Comparison of ENCODE assay signal across 13 mouse cellular contexts in genomic region chr4:106964356-106964755, GRCm38 (mm10). TPM values are rescaled to one million over a fixed set of nuclear protein-coding genes. Genes with fewer than 3 reads are reported as not detected.
A peak's percentile ranks its signal among the peaks of the same experiment; 100 is the strongest.
DNase-seq lines count a peak whose midpoint lies in the region; ATAC-seq lines count a peak whose summit lies in the region.
"Had no signal": no experiment of that assay in that cellular context is flagged by ENCODE, and none has a peak within 500 bp of the region (broad histone marks: within the 10 kb centered on the region; RNA-seq: fewer than 3 reads in every experiment).

No protein-coding gene starts in this region.

- WGBS in kidney, embryonic 15.5 days, result 45% methylated on average over 9 of the region's 9 CpGs
- 83% methylated on average over 9 of the region's 9 CpGs for WGBS in midbrain, embryonic 11.5 days
- 72% methylated on average over 9 of the region's 9 CpGs for WGBS in midbrain, embryonic 14.5 days
- WGBS in neural tube, embryonic 15.5 days, result 68% methylated on average over 9 of the region's 9 CpGs

- no peak overlapping the region for H3K9ac ChIP-seq in kidney, embryonic 15.5 days
- H3K9ac ChIP-seq in midbrain, embryonic 11.5 days (ENCODE audit: low read length), result no peak overlapping the region
- no peak overlapping the region for H3K9ac ChIP-seq in midbrain, embryonic 14.5 days (replicated peaks; ENCODE audit: low read length)
- no peak overlapping the region for H3K9ac ChIP-seq in neural tube, embryonic 15.5 days (replicated peaks)
- H3K9ac ChIP-seq: liver, embryonic 13.5 days had no signal

- H3K4me2 ChIP-seq in kidney, embryonic 15.5 days, result no peak overlapping the region
- no peak overlapping the region for H3K4me2 ChIP-seq in midbrain, embryonic 11.5 days
- H3K4me2 ChIP-seq in midbrain, embryonic 14.5 days (ENCODE audit: low read length), result no peak overlapping the region
- H3K4me2 ChIP-seq in neural tube, embryonic 15.5 days, result no peak overlapping the region
- H3K4me2 ChIP-seq: liver, embryonic 13.5 days had no signal

- DNase-seq in kidney, postnatal 10 days, result no peak
- no peak for DNase-seq in midbrain, embryonic 11.5 days (ENCODE audit: low spot score, missing footprints)
- no peak for DNase-seq in midbrain, embryonic 14.5 days
- DNase-seq in left cerebral cortex, postnatal 14 days (ENCODE audit: low spot score in 2 of 2), result peak; percentile 27 to 70
- DNase-seq in MN1 (ENCODE audit: low spot score), result no peak
- DNase-seq in cerebellum, adult 9-10 months, result no peak
- DNase-seq: cerebellum, adult 2 months; gastrocnemius, postnatal 10 days; layer of hippocampus, postnatal 36 days; liver, embryonic 13.5 days had no signal

- peaks cover 45% of the 10 kb centered on the region for H3K4me1 ChIP-seq in kidney, embryonic 15.5 days
- peaks cover 2% of the 10 kb centered on the region; the same call in 1 of the 2 replicates for H3K4me1 ChIP-seq in midbrain, embryonic 11.5 days (ENCODE audit: control insufficient read depth, insufficient read depth, low read length)
- H3K4me1 ChIP-seq in midbrain, embryonic 14.5 days (ENCODE audit: control insufficient read depth, insufficient read depth, low read length), result peaks cover 22% of the 10 kb centered on the region
- peaks cover 51% of the 10 kb centered on the region for H3K4me1 ChIP-seq in neural tube, embryonic 15.5 days

- no peaks in the 10 kb centered on the region for H3K27me3 ChIP-seq in kidney, embryonic 15.5 days
- H3K27me3 ChIP-seq in midbrain, embryonic 11.5 days (ENCODE audit: control insufficient read depth, insufficient read depth, low read length), result no peaks in the 10 kb centered on the region
- H3K27me3 ChIP-seq in midbrain, embryonic 14.5 days (ENCODE audit: control insufficient read depth, insufficient read depth, low read length), result no peaks in the 10 kb centered on the region
- no peaks in the 10 kb centered on the region for H3K27me3 ChIP-seq in neural tube, embryonic 15.5 days (replicated peaks)
- H3K27me3 ChIP-seq: liver, embryonic 13.5 days had no signal

- ATAC-seq in kidney, embryonic 15.5 days (replicated peaks; ENCODE audit: low FRiP score), result peak; percentile 45; the same call in 1 of the 2 replicates
- peak; percentile 33; the same call in 1 of the 2 replicates for ATAC-seq in midbrain, embryonic 11.5 days (ENCODE audit: low FRiP score)
- no peak for ATAC-seq in midbrain, embryonic 14.5 days (ENCODE audit: low FRiP score, low TSS enrichment)
- ATAC-seq in neural tube, embryonic 15.5 days (ENCODE audit: low FRiP score), result no peak

- H3K27ac ChIP-seq in kidney, embryonic 15.5 days, result no peak overlapping the region
- H3K27ac ChIP-seq in midbrain, embryonic 11.5 days (ENCODE audit: low read depth, low read length), result no peak overlapping the region
- no peak overlapping the region for H3K27ac ChIP-seq in midbrain, embryonic 14.5 days (replicated peaks; ENCODE audit: low read depth, low read length)
- H3K27ac ChIP-seq in neural tube, embryonic 15.5 days (replicated peaks), result peak overlapping the region; percentile 6; the same call in 1 of the 2 replicates
- H3K27ac ChIP-seq: liver, embryonic 13.5 days had no signal

- H3K4me3 ChIP-seq in kidney, embryonic 15.5 days (replicated peaks), result no peak overlapping the region
- H3K4me3 ChIP-seq in midbrain, embryonic 11.5 days (ENCODE audit: low read depth, low read length), result no peak overlapping the region
- no peak overlapping the region for H3K4me3 ChIP-seq in midbrain, embryonic 14.5 days (replicated peaks; ENCODE audit: low read depth, low read length)
- no peak overlapping the region for H3K4me3 ChIP-seq in neural tube, embryonic 15.5 days (replicated peaks)
- H3K4me3 ChIP-seq: forebrain, embryonic 10.5 days; liver, embryonic 13.5 days had no signal

- H3K9me3 ChIP-seq in kidney, embryonic 15.5 days (replicated peaks), result no peaks in the 10 kb centered on the region
- H3K9me3 ChIP-seq in midbrain, embryonic 11.5 days (ENCODE audit: control insufficient read depth, low read length), result no peaks in the 10 kb centered on the region
- H3K9me3 ChIP-seq in midbrain, embryonic 14.5 days (ENCODE audit: control insufficient read depth, low read length), result no peaks in the 10 kb centered on the region
- no peaks in the 10 kb centered on the region for H3K9me3 ChIP-seq in neural tube, embryonic 15.5 days (replicated peaks)
- H3K9me3 ChIP-seq: forebrain, embryonic 10.5 days; liver, embryonic 13.5 days had no signal

- H3K36me3 ChIP-seq in kidney, embryonic 15.5 days, result peaks cover 18% of the 10 kb centered on the region; the same call in 1 of the 2 replicates
- H3K36me3 ChIP-seq in midbrain, embryonic 11.5 days (ENCODE audit: control insufficient read depth, insufficient read depth, low read length), result peaks cover 8% of the 10 kb centered on the region; the same call in 1 of the 2 replicates
- no peaks in the 10 kb centered on the region for H3K36me3 ChIP-seq in midbrain, embryonic 14.5 days (ENCODE audit: control insufficient read depth, insufficient read depth, low read length)
- no peaks in the 10 kb centered on the region for H3K36me3 ChIP-seq in neural tube, embryonic 15.5 days

- intact Hi-C loops in left cerebral cortex, postnatal 14 days (cut with DNase I), result no loop called here

RNA-seq across cellular contexts. Expression of gene Ssbp3, which starts 53.9 kb away (rescaled TPM):
- polyA plus RNA-seq in kidney, embryonic 15.5 days (2015; fragmentation: Nextera tagmentation; extraction: Ambion mirVana), result 99.4 and 108 TPM in 2 replicates
- 124 and 132 TPM in 2 replicates for polyA plus RNA-seq in midbrain, embryonic 11.5 days (2014; fragmentation: Nextera tagmentation; extraction: Ambion mirVana)
- polyA plus RNA-seq in midbrain, embryonic 14.5 days (2014; fragmentation: Nextera tagmentation; extraction: Ambion mirVana), result 147 and 187 TPM in 2 replicates
- 100 to 1,000 TPM; 109 to 115 TPM for total RNA-seq in left cerebral cortex, postnatal 14 days (2021)
- 118 and 130 TPM in 2 replicates for polyA plus RNA-seq in neural tube, embryonic 15.5 days (2015; fragmentation: Nextera tagmentation; extraction: Ambion mirVana)

Comparison
In these comparisons a context has a peak if more than half of its experiments do, and no peak if none do; other contexts are left out.
1. ATAC-seq: peak in kidney, embryonic 15.5 days (single experiment) and midbrain, embryonic 11.5 days (single experiment); none in midbrain, embryonic 14.5 days (single experiment) and neural tube, embryonic 15.5 days (single experiment).
2. DNase-seq: peak in left cerebral cortex, postnatal 14 days (2 of 2); none in kidney, postnatal 10 days (single experiment), midbrain, embryonic 11.5 days (single experiment), midbrain, embryonic 14.5 days (single experiment), MN1 (single experiment) and cerebellum, adult 9-10 months (single experiment).